29 mouse cellular contexts compared by ENCODE assay signal in genomic region chr2:6598124-6598878, GRCm38 (mm10).
DNase-seq lines count a peak whose midpoint lies in the region; ATAC-seq and TF ChIP-seq lines count a peak whose summit lies in the region.
"Had no signal": no experiment of that assay in that cellular context is flagged by ENCODE, and none has a peak within 500 bp of the region (broad histone marks: within the 10 kb centered on the region; RNA-seq: fewer than 3 reads in every experiment).

No protein-coding gene starts in this region.

- intact Hi-C loops in left cerebral cortex, postnatal 25 days (cut with DNase I), result no loop called here

- no peak overlapping the region for H3K4me2 ChIP-seq in midbrain, embryonic 13.5 days (replicated peaks)
- H3K4me2 ChIP-seq in midbrain, embryonic 16.5 days (ENCODE audit: low read length), result no peak overlapping the region
- peak overlapping the region; percentile 93 for H3K4me2 ChIP-seq in CH12.LX (ENCODE audit: insufficient read depth, low read depth, poor library complexity, severe bottlenecking)
- H3K4me2 ChIP-seq: embryonic facial prominence, embryonic 15.5 days; heart, embryonic 13.5 days; limb, embryonic 13.5 days; liver, embryonic 12.5 days; neural tube, embryonic 12.5 days; stomach, embryonic 15.5 days had no signal

- no peaks in the 10 kb centered on the region for H3K27me3 ChIP-seq in midbrain, embryonic 13.5 days
- no peaks in the 10 kb centered on the region for H3K27me3 ChIP-seq in midbrain, embryonic 16.5 days (ENCODE audit: control insufficient read depth, insufficient read depth, low read depth, low read length)
- no peaks in the 10 kb centered on the region for H3K27me3 ChIP-seq in CH12.LX (replicated peaks)
- H3K27me3 ChIP-seq: embryonic facial prominence, embryonic 15.5 days; heart, embryonic 13.5 days; limb, embryonic 13.5 days; liver, embryonic 12.5 days; neural tube, embryonic 12.5 days; stomach, embryonic 15.5 days had no signal

- H3K27ac ChIP-seq in midbrain, embryonic 13.5 days, result 0 out of 2 replicates have a peak overlapping the region, but pooled peaks have one; percentile 8
- no peak overlapping the region for H3K27ac ChIP-seq in midbrain, embryonic 16.5 days (ENCODE audit: low read length)
- peak overlapping the region; percentile 97 for H3K27ac ChIP-seq in CH12.LX (ENCODE audit: insufficient read depth, low read depth)
- H3K27ac ChIP-seq: embryonic facial prominence, embryonic 10.5 days; embryonic facial prominence, embryonic 15.5 days; gastrocnemius, adult 2 months; heart, adult 2 months; heart, embryonic 13.5 days; hindbrain, embryonic 10.5 days; left cerebral cortex, adult 2 months; limb, embryonic 13.5 days; liver, embryonic 12.5 days; neural tube, embryonic 12.5 days; stomach, embryonic 15.5 days had no signal

- peaks cover 29% of the 10 kb centered on the region for H3K36me3 ChIP-seq in midbrain, embryonic 13.5 days
- peaks cover 2% of the 10 kb centered on the region; the same call in 1 of the 2 replicates for H3K36me3 ChIP-seq in midbrain, embryonic 16.5 days (ENCODE audit: control insufficient read depth, insufficient read depth, low read length)
- peaks cover 38 to 76% of the 10 kb centered on the region in 2 experiments for H3K36me3 ChIP-seq in CH12.LX (replicated peaks in 1 of 2; ENCODE audit: control insufficient read depth in 1 of 2, insufficient read depth in 1 of 2, low read length in 1 of 2)
- H3K36me3 ChIP-seq: embryonic facial prominence, embryonic 10.5 days; embryonic facial prominence, embryonic 15.5 days; limb, embryonic 13.5 days; liver, embryonic 12.5 days; stomach, embryonic 15.5 days had no signal

- H3K9ac ChIP-seq in midbrain, embryonic 13.5 days (replicated peaks), result no peak overlapping the region
- H3K9ac ChIP-seq in midbrain, embryonic 16.5 days (ENCODE audit: low read depth, low read length), result no peak overlapping the region
- H3K9ac ChIP-seq in CH12.LX (ENCODE audit: insufficient read depth, low read depth), result peak overlapping the region; percentile 82; the same call in 1 of the 2 replicates
- H3K9ac ChIP-seq: embryonic facial prominence, embryonic 15.5 days; heart, embryonic 13.5 days; limb, embryonic 13.5 days; liver, embryonic 12.5 days; liver, postnatal 0 days; neural tube, embryonic 12.5 days; stomach, embryonic 15.5 days had no signal

- in situ Hi-C loops in CH12.LX (cut with MboI; ENCODE audit: low pct_ligation_motif_present, low pct_unique_long_range_greater_than_20kb, low sequenced_read_pairs), result no loop called here

- no peak for ATAC-seq in midbrain, embryonic 13.5 days
- no peak for ATAC-seq in midbrain, embryonic 16.5 days
- ATAC-seq: forebrain, embryonic 14.5 days; hindbrain, embryonic 16.5 days; intestine, embryonic 16.5 days; liver, embryonic 12.5 days; liver, postnatal 0 days had no signal

- peak; percentile 10 for TF ChIP-seq RAD21 in CH12.LX (IDR thresholded peaks at IDR 0.05; ENCODE audit: low read depth, low read length)

- H3K4me1 ChIP-seq in midbrain, embryonic 13.5 days (replicated peaks), result peaks cover 36% of the 10 kb centered on the region
- H3K4me1 ChIP-seq in midbrain, embryonic 16.5 days (ENCODE audit: control insufficient read depth, insufficient read depth, low read length), result peaks cover 11% of the 10 kb centered on the region; the same call in 1 of the 2 replicates
- peaks cover 17 to 91% of the 10 kb centered on the region in 2 experiments for H3K4me1 ChIP-seq in CH12.LX (ENCODE audit: control insufficient read depth in 1 of 2, insufficient read depth in 2 of 2)
- H3K4me1 ChIP-seq: embryonic facial prominence, embryonic 15.5 days; liver, embryonic 12.5 days; stomach, embryonic 15.5 days had no signal

- 77% methylated on average over 8 of the region's 8 CpGs for WGBS in midbrain, embryonic 13.5 days
- WGBS in midbrain, embryonic 16.5 days, result 77% methylated on average over 8 of the region's 8 CpGs

- peak; percentile 33 for TF ChIP-seq POLR2A in CH12.LX (IDR thresholded peaks at IDR 0.05; ENCODE audit: low read depth, low read length)

- H3K79me2 ChIP-seq in CH12.LX (replicated peaks; ENCODE audit: control insufficient read depth, extremely low read depth, insufficient read depth, poor library complexity, severe bottlenecking), result no peaks in the 10 kb centered on the region

- TF ChIP-seq EP300 in CH12.LX (IDR thresholded peaks at IDR 0.05; ENCODE audit: low read length), result peak; percentile 93

- H3K9me3 ChIP-seq in midbrain, embryonic 13.5 days, result no peaks in the 10 kb centered on the region
- no peaks in the 10 kb centered on the region for H3K9me3 ChIP-seq in midbrain, embryonic 16.5 days (replicated peaks; ENCODE audit: control insufficient read depth, low read length, poor library complexity, severe bottlenecking)
- H3K9me3 ChIP-seq in CH12.LX (replicated peaks; ENCODE audit: low read length), result no peaks in the 10 kb centered on the region
- H3K9me3 ChIP-seq: embryonic facial prominence, embryonic 10.5 days; embryonic facial prominence, embryonic 15.5 days; heart, embryonic 13.5 days; hindbrain, embryonic 10.5 days; limb, embryonic 13.5 days; liver, embryonic 12.5 days; neural tube, embryonic 12.5 days; stomach, embryonic 15.5 days had no signal

- dilution Hi-C loops in CH12.LX (cut with MboI; ENCODE audit: extremely low pct_ligation_motif_present, extremely low pct_unique_long_range_greater_than_20kb, low sequenced_read_pairs), result no loop called here

- 0 out of 4 replicates have a peak, but pooled peaks of 1 of the 2 experiments have one; percentile 12 for TF ChIP-seq CTCF in CH12.LX (conservative IDR thresholded peaks at IDR 0.05 in 1 of 2, IDR thresholded peaks at IDR 0.05 in 1 of 2; ENCODE audit: low read depth in 2 of 2, low read length in 2 of 2)

- no peak overlapping the region for H3K4me3 ChIP-seq in midbrain, embryonic 13.5 days (replicated peaks)
- no peak overlapping the region for H3K4me3 ChIP-seq in midbrain, embryonic 16.5 days (ENCODE audit: low read depth, low read length)
- peak overlapping the region in 2 of 3 experiments; percentile 1 to 46 for H3K4me3 ChIP-seq in CH12.LX (replicated peaks in 1 of 3; ENCODE audit: low read depth in 2 of 3, low read length in 2 of 3, poor library complexity in 1 of 3)
- H3K4me3 ChIP-seq: embryonic facial prominence, embryonic 10.5 days; embryonic facial prominence, embryonic 15.5 days; gastrocnemius, adult 2 months; heart, adult 2 months; heart, embryonic 13.5 days; hindbrain, embryonic 10.5 days; left cerebral cortex, adult 2 months; limb, embryonic 13.5 days; liver, embryonic 12.5 days; myocyte; neural tube, embryonic 12.5 days; stomach, embryonic 15.5 days had no signal

- DNase-seq in CD4-positive helper T cell, adult 2 months (ENCODE audit: low read depth, low spot score), result peak; percentile 44
- DNase-seq in CH12.LX (ENCODE audit: extremely low read depth), result peak; percentile 86
- DNase-seq in kidney, adult 8-10 months, result no peak
- no peak for DNase-seq in left cerebral cortex, postnatal 25 days (ENCODE audit: low spot score in 2 of 2)
- DNase-seq: adrenal gland, adult 8-10 months; cerebellum, adult 2 months; cerebellum, postnatal 25 days; gastrocnemius, adult 2 months; heart, adult 2 months; heart, postnatal 10 days; kidney, postnatal 14 days; liver, postnatal 0 days; lung, postnatal 36 days; right cerebral cortex, postnatal 4 days had no signal

TF ChIP-seq in CH12.LX, 34 proteins besides CTCF, POLR2A, EP300 and RAD21 (continues in another document):
- 0 out of 2 replicates have a peak, but pooled peaks have one; percentile 52 for TF ChIP-seq KAT2A (IDR thresholded peaks at IDR 0.05; ENCODE audit: insufficient replicate concordance, low read length)
- TF ChIP-seq JUN (IDR thresholded peaks at IDR 0.05; ENCODE audit: insufficient read depth, low read depth, low read length), result peak; percentile 68
- TF ChIP-seq IRF4 (IDR thresholded peaks at IDR 0.05; ENCODE audit: low read depth, low read length), result peak; percentile 89
- no peak for TF ChIP-seq GABPA (IDR thresholded peaks at IDR 0.05; ENCODE audit: insufficient replicate concordance, low read depth, low read length)
- no peak for TF ChIP-seq POLR2AphosphoS2 (IDR thresholded peaks at IDR 0.05; ENCODE audit: low read depth, low read length)
- TF ChIP-seq HCFC1 (IDR thresholded peaks at IDR 0.05; ENCODE audit: low read depth, low read length), result no peak; the same call in 1 of the 2 replicates
- TF ChIP-seq BHLHE40 (IDR thresholded peaks at IDR 0.05; ENCODE audit: low read depth, low read length), result peak; percentile 95
- peak; percentile 20; the same call in 1 of the 2 replicates for TF ChIP-seq SMC3 (IDR thresholded peaks at IDR 0.05; ENCODE audit: low read depth, low read length)
- TF ChIP-seq ELF1 (IDR thresholded peaks at IDR 0.05; ENCODE audit: low read depth, low read length), result peak; percentile 64; the same call in 1 of the 2 replicates
- 0 out of 2 replicates have a peak, but pooled peaks have one; percentile 36 for TF ChIP-seq ZMIZ1 (IDR thresholded peaks at IDR 0.05; ENCODE audit: low read depth, low read length)
- no peak for TF ChIP-seq PAX5 (IDR thresholded peaks at IDR 0.05; ENCODE audit: low read length)
- TF ChIP-seq E2F4 (IDR thresholded peaks at IDR 0.05; ENCODE audit: insufficient replicate concordance, low read depth, low read length), result no peak
- TF ChIP-seq NELFE (IDR thresholded peaks at IDR 0.05; ENCODE audit: low read depth, low read length), result peak; percentile 45; the same call in 1 of the 2 replicates
- TF ChIP-seq MEF2A (IDR thresholded peaks at IDR 0.05; ENCODE audit: borderline replicate concordance, low read depth, low read length), result no peak; the same call in none of the 2 replicates
- TF ChIP-seq ETS1 (conservative IDR thresholded peaks at IDR 0.05; ENCODE audit: low read depth, low read length), result peak; percentile 88
- TF ChIP-seq MXI1 (IDR thresholded peaks at IDR 0.05; ENCODE audit: low read depth, low read length), result peak; percentile 86
- TF ChIP-seq CHD2 (IDR thresholded peaks at IDR 0.05; ENCODE audit: low read length), result peak; percentile 52
- peak; percentile 74; the same call in 1 of the 2 replicates for TF ChIP-seq MAFK (IDR thresholded peaks at IDR 0.05; ENCODE audit: insufficient replicate concordance, low read length)
- peak; percentile 73; the same call in 1 of the 2 replicates for TF ChIP-seq TBP (conservative IDR thresholded peaks at IDR 0.05; ENCODE audit: low read depth, low read length)
- peak; percentile 75 for TF ChIP-seq CHD1 (IDR thresholded peaks at IDR 0.05; ENCODE audit: low read depth, low read length)
- peak; percentile 98 for TF ChIP-seq MAX (IDR thresholded peaks at IDR 0.05; ENCODE audit: low read length)
- no peak for TF ChIP-seq ZKSCAN1 (IDR thresholded peaks at IDR 0.05; ENCODE audit: borderline replicate concordance, low read depth, low read length)
- peak; percentile 91 for TF ChIP-seq TCF12 (IDR thresholded peaks at IDR 0.05; ENCODE audit: low read depth, low read length)
- peak; percentile 62 for TF ChIP-seq JUND (conservative IDR thresholded peaks at IDR 0.05; ENCODE audit: low read depth, low read length)
- no peak for TF ChIP-seq UBTF (IDR thresholded peaks at IDR 0.05; ENCODE audit: low read depth, low read length)
- TF ChIP-seq RCOR1 (conservative IDR thresholded peaks at IDR 0.05; ENCODE audit: low read depth, low read length), result peak; percentile 70

Comparison
In these comparisons a context has a peak if more than half of its experiments do, and no peak if none do; other contexts are left out.
1. H3K4me3 ChIP-seq: peak in CH12.LX (2 of 3); none in midbrain, embryonic 13.5 days (single experiment) and midbrain, embryonic 16.5 days (single experiment).
2. DNase-seq: peak in CD4-positive helper T cell, adult 2 months (single experiment) and CH12.LX (single experiment); none in kidney, adult 8-10 months (0 of 2) and left cerebral cortex, postnatal 25 days (0 of 2).